Mouse (Mus musculus): ENCODE measurements at regions not wholly inside any gene's neighbourhood (a gene's known extent, or its start where the extent isn't known, plus 50 kb on each side); places are given as distances from the start of the nearest gene placed in this dataset.

- TF ChIP-seq ZC3H11A (IDR thresholded peaks at IDR 0.05; ENCODE audit: borderline replicate concordance, low read depth, low read length) (no peak), HCFC1 (IDR thresholded peaks at IDR 0.05; ENCODE audit: borderline replicate concordance, insufficient read depth, low read length) (no peak)
Measured at GRCm38 (mm10) chr16:68666972-68667538, 1046.3 kb upstream of the Cadm2 start.
